Mouse (Mus musculus) MEL (cell line): ENCODE measurements at regions not wholly inside any gene's neighbourhood (a gene's known extent, or its start where the extent isn't known, plus 50 kb on each side); places are given as distances from the start of the nearest gene placed in this dataset.

Experiments
- DNase-seq: peaks from one replicate; pipeline ENCODE4 v3.0.0; 2011; ENCODE audit warnings: low read depth, low spot score
- H3K27ac ChIP-seq: 2 replicates; pipeline ENCODE4 v1.5.1; 2012; ENCODE audit warnings: low read depth, mild to moderate bottlenecking, control low read depth, low read length, moderate library complexity; ENCODE audit not compliant: control insufficient read depth
- H3K27me3 ChIP-seq, 2 experiments: fragments of 150-350 bp in 1 of 2; sonication (generic) in 1 of 2; 2 replicates each; pipeline ENCODE4 v1.6.1; 2012; ENCODE audit warnings: low read length in 2 of 2, mild to moderate bottlenecking in 2 of 2, improper control_type of control experiment in 1 of 2, moderate library complexity in 1 of 2; ENCODE audit not compliant: insufficient read depth in 2 of 2, control insufficient read depth in 1 of 2
- H3K36me3 ChIP-seq, 2 experiments: 2 replicates each; pipeline ENCODE4 v1.6.1; 2012 to 2014; ENCODE audit warnings: low read length in 2 of 2, improper control_type of control experiment in 1 of 2, inconsistent platforms in 1 of 2, mild to moderate bottlenecking in 1 of 2; ENCODE audit not compliant: insufficient read depth in 2 of 2, control insufficient read depth in 1 of 2
- H3K4me1 ChIP-seq, 2 experiments: fragments of 150-350 bp in 1 of 2; sonication (generic) in 1 of 2; 2 replicates each; pipeline ENCODE4 v1.6.1; 2012; ENCODE audit warnings: low read length in 2 of 2, improper control_type of control experiment in 1 of 2, mild to moderate bottlenecking in 1 of 2; ENCODE audit not compliant: insufficient read depth in 2 of 2, control insufficient read depth in 1 of 2
- H3K4me3 ChIP-seq, 2 experiments: fragments of 150-350 bp in 1 of 2; sonication (generic) in 1 of 2; 2 replicates each; pipeline ENCODE4 v1.5.1; 2012; ENCODE audit warnings: low read depth in 2 of 2, low read length in 2 of 2, mild to moderate bottlenecking in 2 of 2, moderate library complexity in 2 of 2, control low read depth in 1 of 2, improper control_type of control experiment in 1 of 2; ENCODE audit not compliant: control insufficient read depth in 1 of 2, insufficient read depth in 1 of 2
- H3K79me2 ChIP-seq: 2 replicates; pipeline ENCODE4 v1.6.1; 2012; ENCODE audit warnings: mild to moderate bottlenecking, low read length, moderate library complexity; ENCODE audit not compliant: control insufficient read depth, poor library complexity, insufficient read depth
- H3K9ac ChIP-seq: 2 replicates; pipeline ENCODE4 v1.6.1; 2012; ENCODE audit warnings: low read depth, mild to moderate bottlenecking, control low read depth, low read length, moderate library complexity; ENCODE audit not compliant: control insufficient read depth, poor library complexity, severe bottlenecking
- H3K9me3 ChIP-seq: fragments of 150-350 bp; sonication (generic); replicated peaks from 2 replicates; pipeline ENCODE4 v1.6.1; 2012; ENCODE audit warnings: mild to moderate bottlenecking, low read length, improper control_type of control experiment, moderate library complexity; ENCODE audit not compliant: insufficient read depth
- E2F4 ChIP-seq: IDR thresholded peaks from 2 replicates; pipeline ENCODE4 v1.6.1; 2011; ENCODE audit warnings: low read depth, low read length, improper control_type of control experiment, borderline replicate concordance
- ETS1 ChIP-seq: IDR thresholded peaks from 2 replicates; pipeline ENCODE4 v1.6.1; 2012; ENCODE audit warnings: low read depth, mild to moderate bottlenecking, inconsistent platforms, low read length, improper control_type of control experiment, moderate library complexity
- GATA1 ChIP-seq: IDR thresholded peaks from 2 replicates; pipeline ENCODE4 v1.6.1; 2011; ENCODE audit warnings: low read depth, low read length, improper control_type of control experiment
- HCFC1 ChIP-seq: IDR thresholded peaks from 2 replicates; pipeline ENCODE4 v1.6.1; 2012; ENCODE audit warnings: low read depth, mild to moderate bottlenecking, inconsistent platforms, low read length, improper control_type of control experiment, moderate library complexity
- MAFK ChIP-seq: IDR thresholded peaks from 2 replicates; pipeline ENCODE4 v1.6.1; 2011; ENCODE audit warnings: low read depth, mild to moderate bottlenecking, low read length, improper control_type of control experiment, borderline replicate concordance
- MAX ChIP-seq: IDR thresholded peaks from 2 replicates; pipeline ENCODE4 v1.6.1; 2011; ENCODE audit warnings: low read length, improper control_type of control experiment
- MEF2A ChIP-seq: IDR thresholded peaks from 2 replicates; pipeline ENCODE4 v1.6.1; 2014; ENCODE audit warnings: low read depth, mild to moderate bottlenecking, inconsistent platforms, low read length, improper control_type of control experiment; ENCODE audit not compliant: poor library complexity, insufficient replicate concordance, severe bottlenecking; ENCODE audit errors: extremely low read depth
- MXI1 ChIP-seq: IDR thresholded peaks from 2 replicates; pipeline ENCODE4 v1.6.1; 2011; ENCODE audit warnings: mild to moderate bottlenecking, low read depth, low read length, improper control_type of control experiment
- MYC ChIP-seq: IDR thresholded peaks from 2 replicates; pipeline ENCODE4 v1.6.1; 2011; ENCODE audit warnings: low read depth, mild to moderate bottlenecking, low read length, improper control_type of control experiment, moderate library complexity
- NELFE ChIP-seq: IDR thresholded peaks from 2 replicates; pipeline ENCODE4 v1.6.1; 2011; ENCODE audit warnings: low read depth, low read length, improper control_type of control experiment
- POLR2A ChIP-seq, 2 experiments: IDR thresholded peaks; 2 replicates each; pipeline ENCODE4 v1.6.1; 2011 to 2012; ENCODE audit warnings: low read length in 2 of 2, mild to moderate bottlenecking in 2 of 2, control low read depth in 1 of 2, improper control_type of control experiment in 1 of 2, low read depth in 1 of 2, moderate library complexity in 1 of 2; ENCODE audit not compliant: control insufficient read depth in 1 of 2, insufficient read depth in 1 of 2, poor library complexity in 1 of 2
- POLR2AphosphoS5 ChIP-seq: IDR thresholded peaks from 2 replicates; pipeline ENCODE4 v1.6.1; 2012; ENCODE audit warnings: low read depth, borderline replicate concordance, mild to moderate bottlenecking, inconsistent platforms, low read length, moderate library complexity, mixed read lengths
- TAL1 ChIP-seq: IDR thresholded peaks from 2 replicates; pipeline ENCODE4 v1.6.1; 2012; ENCODE audit warnings: mild to moderate bottlenecking, inconsistent platforms, low read length, moderate library complexity, mixed read lengths
- TCF12 ChIP-seq: IDR thresholded peaks from 2 replicates; pipeline ENCODE4 v1.6.1; 2014; ENCODE audit warnings: low read depth, mild to moderate bottlenecking, inconsistent platforms, low read length, improper control_type of control experiment, moderate library complexity
- USF1 ChIP-seq: IDR thresholded peaks from 2 replicates; pipeline ENCODE4 v1.6.1; 2014; ENCODE audit warnings: low read depth, mild to moderate bottlenecking, inconsistent platforms, low read length, improper control_type of control experiment, moderate library complexity
- ZC3H11A ChIP-seq: IDR thresholded peaks from 2 replicates; pipeline ENCODE4 v1.6.1; 2012; ENCODE audit warnings: low read depth, mild to moderate bottlenecking, inconsistent platforms, low read length, improper control_type of control experiment

DNA sequence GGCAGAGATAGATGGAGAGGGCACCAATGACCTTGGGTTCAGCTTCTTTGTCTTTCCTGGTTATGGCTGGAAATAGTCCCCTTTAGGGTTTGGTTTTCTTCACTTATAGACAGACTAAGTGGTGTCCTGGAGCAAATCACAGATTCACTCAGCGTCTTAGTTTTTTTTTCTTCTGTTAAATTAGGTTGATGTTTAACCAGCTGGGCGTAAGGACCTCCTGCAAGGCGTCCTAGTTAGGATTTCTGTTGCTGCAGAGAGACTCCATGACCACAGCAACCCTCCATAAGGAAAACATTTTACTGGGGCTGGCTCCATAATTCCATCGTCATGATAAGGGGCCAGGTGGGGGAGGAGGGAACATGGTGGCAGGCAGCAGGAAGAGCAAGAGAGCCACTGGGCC, 78.7 kb upstream of the Slc25a36 start:
- Histone ChIP-seq H3K9ac (no peak overlapping the region), H3K4me3 (no peak overlapping the region), H3K27ac (no peak overlapping the region), H3K79me2 (no peaks in the 10 kb centered on the region), H3K9me3 (no peaks in the 10 kb centered on the region), H3K4me1 (no peaks in the 10 kb centered on the region), H3K27me3 (no peaks in the 10 kb centered on the region), H3K36me3 (no peaks in the 10 kb centered on the region)
- TF ChIP-seq ETS1, result no peak
- no peak for TF ChIP-seq USF1
- no peak for DNase-seq

- H3K36me3 ChIP-seq, result no peaks in the 10 kb centered on the region
- no peak overlapping the region for H3K9ac ChIP-seq
- H3K27ac ChIP-seq, result no peak overlapping the region
- TF ChIP-seq HCFC1, result no peak
- TF ChIP-seq MYC, result no peak
- TF ChIP-seq GATA1, result no peak
- TF ChIP-seq MAX, result no peak
- TF ChIP-seq E2F4, result no peak
- TF ChIP-seq TCF12, result no peak
- no peak for TF ChIP-seq MEF2A
- no peak for TF ChIP-seq ZC3H11A
- no peak for TF ChIP-seq NELFE
- TF ChIP-seq TAL1, result no peak
- TF ChIP-seq POLR2AphosphoS5, result no peak
- TF ChIP-seq MAFK, result no peak
- TF ChIP-seq MXI1, result no peak
- TF ChIP-seq POLR2A (IDR thresholded peaks at IDR 0.05; ENCODE audit: control insufficient read depth in 1 of 2, insufficient read depth in 1 of 2, low read depth in 1 of 2, low read length in 2 of 2, poor library complexity in 1 of 2), result no peak
- no peaks in the 10 kb centered on the region for H3K79me2 ChIP-seq
- no peaks in the 10 kb centered on the region for H3K27me3 ChIP-seq
- no peak for DNase-seq
- H3K9me3 ChIP-seq, result no peaks in the 10 kb centered on the region
- no peaks in the 10 kb centered on the region for H3K4me1 ChIP-seq
- H3K4me3 ChIP-seq, result no peak overlapping the region
These were observed 77.8 kb upstream of the Slc25a36 start for GRCm38 (mm10) chr9:97188616-97189330.
